Mouse (Mus musculus) embryonic facial prominence, embryonic 12.5 days (tissue): ENCODE data around the gene Pus7l. TPM values are rescaled to one million over a fixed set of nuclear protein-coding genes. Genes with fewer than 3 reads are reported as not detected.

Experiments used
- ATAC-seq: fragments of 200-750 bp; cut with Nextera tagmentation; 2 replicates; pipeline ENCODE4 v1.8.0; 2017; ENCODE audit not compliant: insufficient number of reproducible peaks, insufficient read depth, low FRiP score, low TSS enrichment
- H3K27ac ChIP-seq: fragments of 300-500 bp; sonication (generic); 2 replicates; pipeline ENCODE4 v1.5.1; 2016; ENCODE audit warnings: mild to moderate bottlenecking
- H3K27me3 ChIP-seq: fragments of 300-500 bp; sonication (generic); 2 replicates; pipeline ENCODE4 v1.6.1; 2016; ENCODE audit warnings: mild to moderate bottlenecking, moderate library complexity
- H3K36me3 ChIP-seq: fragments of 300-500 bp; sonication (generic); 2 replicates; pipeline ENCODE4 v1.6.1; 2016; ENCODE audit warnings: mild to moderate bottlenecking
- H3K4me1 ChIP-seq: fragments of 300-500 bp; sonication (generic); 2 replicates; pipeline ENCODE4 v1.6.1; 2016
- H3K4me2 ChIP-seq: fragments of 300-500 bp; sonication (generic); replicated peaks from 2 replicates; pipeline ENCODE4 v1.6.1; 2016; ENCODE audit warnings: mild to moderate bottlenecking, moderate library complexity
- H3K4me3 ChIP-seq: fragments of 300-500 bp; sonication (generic); 2 replicates; pipeline ENCODE4 v1.5.1; 2016; ENCODE audit warnings: mild to moderate bottlenecking
- H3K9ac ChIP-seq: fragments of 300-500 bp; sonication (generic); 2 replicates; pipeline ENCODE4 v1.6.1; 2016; ENCODE audit warnings: mild to moderate bottlenecking, moderate library complexity
- H3K9me3 ChIP-seq: fragments of 300-500 bp; sonication (generic); 2 replicates; pipeline ENCODE4 v1.6.1; 2016; ENCODE audit warnings: mild to moderate bottlenecking, moderate library complexity
- WGBS: fragments of 180-500 bp; shearing (Covaris S2); methylation state at CpG from one replicate; pipeline ENCODE4 v1.1.7; 2016; 5-methylcytosine and 5-hydroxymethylcytosine counted together
- polyA plus RNA-seq: library from polyadenylated mRNA; unstranded; fragments of >200 nt; fragmentation: Nextera tagmentation; extraction: Ambion mirVana; gene quantifications from 2 replicates; pipeline ENCODE4 v1.2.1, GENCODE M21; 2016

The Pus7l gene
- polyA plus RNA-seq, 1 experiment from 2014 or later, result 12.7 TPM

GRCm38 (mm10) chr15:94571501-94571900, 28.2 kb upstream of the Pus7l start:
- Histone ChIP-seq H3K36me3 (no peaks in the 10 kb centered on the region), H3K4me3 (no peak overlapping the region), H3K27me3 (no peaks in the 10 kb centered on the region), H3K9me3 (no peaks in the 10 kb centered on the region), H3K4me1 (no peaks in the 10 kb centered on the region), H3K4me2 (no peak overlapping the region), H3K9ac (no peak overlapping the region), H3K27ac (no peak overlapping the region)
- WGBS, result 87% methylated on average over 4 of the region's 4 CpGs
- ATAC-seq, result no peak

GRCm38 (mm10) chr15:94568496-94569182, 25.3 kb upstream of the Pus7l start:
- Histone ChIP-seq H3K27me3 (no peaks in the 10 kb centered on the region), H3K4me2 (no peak overlapping the region), H3K27ac (no peak overlapping the region), H3K9ac (no peak overlapping the region), H3K36me3 (no peaks in the 10 kb centered on the region), H3K9me3 (no peaks in the 10 kb centered on the region), H3K4me1 (no peaks in the 10 kb centered on the region), H3K4me3 (no peak overlapping the region)
- WGBS, result 87% methylated on average over 10 of the region's 10 CpGs
- ATAC-seq, result no peak

- H3K4me3 ChIP-seq, result no peak overlapping the region
- H3K9me3 ChIP-seq, result no peaks in the 10 kb centered on the region
- no peak overlapping the region for H3K9ac ChIP-seq
- H3K27me3 ChIP-seq, result no peaks in the 10 kb centered on the region
- H3K36me3 ChIP-seq, result no peaks in the 10 kb centered on the region
- no peak overlapping the region for H3K27ac ChIP-seq
- 86% methylated on average over 9 of the region's 9 CpGs for WGBS
- H3K4me2 ChIP-seq, result no peak overlapping the region
- no peaks in the 10 kb centered on the region for H3K4me1 ChIP-seq
- no peak for ATAC-seq
Observed at GRCm38 (mm10) chr15:94565854-94566253, 22.5 kb upstream of the Pus7l start.

- Histone ChIP-seq H3K4me2 (no peak overlapping the region), H3K4me3 (no peak overlapping the region), H3K4me1 (no peaks in the 10 kb centered on the region), H3K9ac (no peak overlapping the region), H3K27ac (no peak overlapping the region), H3K27me3 (no peaks in the 10 kb centered on the region), H3K36me3 (no peaks in the 10 kb centered on the region), H3K9me3 (no peaks in the 10 kb centered on the region)
- WGBS, result 81% methylated on average over 2 of the region's 2 CpGs
- ATAC-seq, result no peak
Observed at GRCm38 (mm10) chr15:94564909-94565308, 21.6 kb upstream of the Pus7l start.

GRCm38 (mm10) chr15:94558895-94559656, 15.7 kb upstream of the Pus7l start:
- Histone ChIP-seq H3K36me3 (no peaks in the 10 kb centered on the region), H3K4me2 (no peak overlapping the region), H3K9me3 (no peaks in the 10 kb centered on the region), H3K27ac (no peak overlapping the region), H3K4me1 (no peaks in the 10 kb centered on the region), H3K9ac (no peak overlapping the region), H3K4me3 (no peak overlapping the region), H3K27me3 (no peaks in the 10 kb centered on the region)
- WGBS, result 84% methylated on average over 17 of the region's 17 CpGs
- no peak for ATAC-seq

GRCm38 (mm10) chr15:94557442-94557841, 14.1 kb upstream of the Pus7l start:
- H3K9ac ChIP-seq, result no peak overlapping the region
- no peak overlapping the region for H3K4me3 ChIP-seq
- H3K27ac ChIP-seq, result no peak overlapping the region
- no peaks in the 10 kb centered on the region for H3K36me3 ChIP-seq
- H3K27me3 ChIP-seq, result no peaks in the 10 kb centered on the region
- no peaks in the 10 kb centered on the region for H3K9me3 ChIP-seq
- H3K4me2 ChIP-seq, result no peak overlapping the region
- ATAC-seq, result no peak
- WGBS, result 17% methylated on average over 7 of the region's 7 CpGs
- no peaks in the 10 kb centered on the region for H3K4me1 ChIP-seq

- Histone ChIP-seq H3K9ac (no peak overlapping the region), H3K27ac (no peak overlapping the region), H3K4me3 (no peak overlapping the region), H3K27me3 (no peaks in the 10 kb centered on the region), H3K4me2 (no peak overlapping the region), H3K9me3 (0 out of 2 replicates have a peak, but pooled peaks cover 4% of the 10 kb centered on the region), H3K4me1 (no peaks in the 10 kb centered on the region), H3K36me3 (no peaks in the 10 kb centered on the region)
- no peak for ATAC-seq
- 94% methylated on average over 9 of the region's 9 CpGs for WGBS
Observed at GRCm38 (mm10) chr15:94553536-94553935, 10.2 kb upstream of the Pus7l start.

- H3K4me3 ChIP-seq, result no peak overlapping the region
- WGBS, result 92% methylated on average over 4 of the region's 4 CpGs
- no peaks in the 10 kb centered on the region for H3K36me3 ChIP-seq
- H3K4me2 ChIP-seq, result no peak overlapping the region
- no peak for ATAC-seq
- peaks cover 5% of the 10 kb centered on the region; the same call in 1 of the 2 replicates for H3K4me1 ChIP-seq
- no peaks in the 10 kb centered on the region for H3K9me3 ChIP-seq
- no peak overlapping the region for H3K9ac ChIP-seq
- no peaks in the 10 kb centered on the region for H3K27me3 ChIP-seq
- no peak overlapping the region for H3K27ac ChIP-seq
Observed at GRCm38 (mm10) chr15:94544844-94545243, 1.5 kb upstream of the Pus7l start.

- Histone ChIP-seq H3K4me2 (peak overlapping the region; percentile 72), H3K9me3 (no peaks in the 10 kb centered on the region), H3K27ac (no peak overlapping the region), H3K36me3 (no peaks in the 10 kb centered on the region), H3K27me3 (no peaks in the 10 kb centered on the region), H3K9ac (peak overlapping the region; percentile 65), H3K4me1 (peaks cover 5% of the 10 kb centered on the region; the same call in 1 of the 2 replicates), H3K4me3 (peak overlapping the region; percentile 73)
- WGBS, result 39% methylated on average over 9 of the region's 9 CpGs
- no peak for ATAC-seq
Observed at GRCm38 (mm10) chr15:94544052-94544636, 797 bp upstream of the Pus7l start.

- Histone ChIP-seq H3K4me1 (peaks cover 5% of the 10 kb centered on the region; the same call in 1 of the 2 replicates), H3K4me3 (peak overlapping the region; percentile 73), H3K27me3 (no peaks in the 10 kb centered on the region), H3K27ac (no peak overlapping the region), H3K4me2 (peak overlapping the region; percentile 72), H3K9ac (peak overlapping the region; percentile 65), H3K36me3 (no peaks in the 10 kb centered on the region), H3K9me3 (no peaks in the 10 kb centered on the region)
- ATAC-seq, result peak; percentile 78
- WGBS, result 12% methylated on average over 22 of the region's 22 CpGs
Observed at GRCm38 (mm10) chr15:94542567-94543408, 559 bp downstream of the Pus7l start.

- no peak overlapping the region for H3K27ac ChIP-seq
- 84% methylated on average over 3 of the region's 3 CpGs for WGBS
- H3K9me3 ChIP-seq, result no peaks in the 10 kb centered on the region
- H3K4me1 ChIP-seq, result peaks cover 5% of the 10 kb centered on the region; the same call in 1 of the 2 replicates
- no peaks in the 10 kb centered on the region for H3K36me3 ChIP-seq
- H3K27me3 ChIP-seq, result no peaks in the 10 kb centered on the region
- no peak overlapping the region for H3K4me2 ChIP-seq
- no peak overlapping the region for H3K4me3 ChIP-seq
- no peak for ATAC-seq
- H3K9ac ChIP-seq, result no peak overlapping the region
Observed at GRCm38 (mm10) chr15:94539296-94539695, 4.1 kb downstream of the Pus7l start.
